8 mouse cellular contexts compared by ENCODE assay signal in genomic region chr7:112679513-112680245, GRCm38 (mm10). TPM values are rescaled to one million over a fixed set of nuclear protein-coding genes. Genes with fewer than 3 reads are reported as not detected.
A peak's percentile ranks its signal among the peaks of the same experiment; 100 is the strongest.
DNase-seq lines count a peak whose midpoint lies in the region; ATAC-seq lines count a peak whose summit lies in the region.

No protein-coding gene starts in this region.

- peak overlapping the region; percentile 89 for H3K27ac ChIP-seq in hindbrain, embryonic 12.5 days

- ATAC-seq in erythroblast, adult 5-6 weeks (replicated peaks; ENCODE audit: low FRiP score, poor library complexity, severe bottlenecking): no peak
- ATAC-seq in hindbrain, embryonic 12.5 days (ENCODE audit: low FRiP score): peak; percentile 71

- H3K4me2 ChIP-seq in hindbrain, embryonic 12.5 days (replicated peaks): peak overlapping the region; percentile 84

- WGBS in hindbrain, embryonic 12.5 days: under 1% methylated on average over 65 of the region's 95 CpGs

- peak overlapping the region; percentile 57 for H3K4me3 ChIP-seq in erythroblast, embryonic 14.5 days (replicated peaks)
- H3K4me3 ChIP-seq in hindbrain, embryonic 12.5 days: peak overlapping the region; percentile 84

- H3K4me1 ChIP-seq in erythroblast, embryonic 14.5 days (ENCODE audit: control insufficient read depth): peaks cover 3% of the 10 kb centered on the region; the same call in 1 of the 2 replicates
- peaks cover 36% of the 10 kb centered on the region for H3K4me1 ChIP-seq in hindbrain, embryonic 12.5 days

- peak; percentile 70 to 78 for DNase-seq in cerebellum, postnatal 14 days
- DNase-seq in frontal cortex, postnatal 36 days (ENCODE audit: low spot score in 2 of 2): peak; percentile 57 to 62
- DNase-seq in layer of hippocampus, postnatal 25 days (ENCODE audit: extremely low spot score in 1 of 2, low spot score in 1 of 2): peak; percentile 50 to 52
- DNase-seq in lung, postnatal 10 days: peak; percentile 85
- peak; percentile 55 to 64 for DNase-seq in right cerebral cortex, adult 2 months (ENCODE audit: low spot score in 2 of 2)

- peak overlapping the region; percentile 91 for H3K9ac ChIP-seq in hindbrain, embryonic 12.5 days

- peaks cover 67% of the 10 kb centered on the region for H3K27me3 ChIP-seq in erythroblast, embryonic 14.5 days (ENCODE audit: control insufficient read depth)
- H3K27me3 ChIP-seq in hindbrain, embryonic 12.5 days: peaks cover 5% of the 10 kb centered on the region; the same call in 1 of the 2 replicates

- no peaks in the 10 kb centered on the region for H3K36me3 ChIP-seq in erythroblast, embryonic 14.5 days (ENCODE audit: control insufficient read depth)
- H3K36me3 ChIP-seq in hindbrain, embryonic 12.5 days: no peaks in the 10 kb centered on the region

- H3K9me3 ChIP-seq in erythroblast, embryonic 14.5 days (ENCODE audit: control insufficient read depth, low read length): peaks cover 3% of the 10 kb centered on the region; the same call in 1 of the 2 replicates
- H3K9me3 ChIP-seq in hindbrain, embryonic 12.5 days (replicated peaks): no peaks in the 10 kb centered on the region; the same call in 1 of the 2 replicates

RNA-seq across cellular contexts. Expression of gene Tead1, which starts 0.6 kb away (rescaled TPM):
- polyA plus RNA-seq in erythroblast, embryonic 14.5 days (2012): 0.08 TPM in 1 of 2 replicates, not detected in the other
- total RNA-seq in erythroblast, adult 5-6 weeks (2015; ENCODE audit: low replicate concordance): not detected in 2 replicates
- total RNA-seq in erythroblast, adult 5-6 weeks (2017; ENCODE audit: low replicate concordance): 0.14 TPM in 1 of 2 replicates, not detected in the other
- 23.3 and 25.4 TPM in 2 replicates for polyA plus RNA-seq in hindbrain, embryonic 12.5 days (2016; fragmentation: Nextera tagmentation; extraction: Ambion mirVana)
- 10 to 100 TPM; 19.6 to 28.6 TPM for total RNA-seq in layer of hippocampus, postnatal 25 days (2021)

Comparison
In these comparisons a context has a peak if more than half of its experiments do, and no peak if none do; other contexts are left out.
1. RNA of gene Tead1, which starts 0.6 kb away (total RNA-seq): 19.6 to 28.6 TPM in layer of hippocampus, postnatal 25 days; 0.14 TPM in erythroblast, adult 5-6 weeks; every median in the first group is over 10 times any median in the second.
2. Peak in every context shown above with its lines, with median percentiles within 50 percentile points of each other: DNase-seq.